Mouse (Mus musculus) thymus, postnatal 14 days (tissue): Measurements from ENCODE around the gene Helt.

Experiments
- DNase-seq: peaks from one replicate; pipeline ENCODE4 v3.0.0; 2021

The Helt gene

DNA sequence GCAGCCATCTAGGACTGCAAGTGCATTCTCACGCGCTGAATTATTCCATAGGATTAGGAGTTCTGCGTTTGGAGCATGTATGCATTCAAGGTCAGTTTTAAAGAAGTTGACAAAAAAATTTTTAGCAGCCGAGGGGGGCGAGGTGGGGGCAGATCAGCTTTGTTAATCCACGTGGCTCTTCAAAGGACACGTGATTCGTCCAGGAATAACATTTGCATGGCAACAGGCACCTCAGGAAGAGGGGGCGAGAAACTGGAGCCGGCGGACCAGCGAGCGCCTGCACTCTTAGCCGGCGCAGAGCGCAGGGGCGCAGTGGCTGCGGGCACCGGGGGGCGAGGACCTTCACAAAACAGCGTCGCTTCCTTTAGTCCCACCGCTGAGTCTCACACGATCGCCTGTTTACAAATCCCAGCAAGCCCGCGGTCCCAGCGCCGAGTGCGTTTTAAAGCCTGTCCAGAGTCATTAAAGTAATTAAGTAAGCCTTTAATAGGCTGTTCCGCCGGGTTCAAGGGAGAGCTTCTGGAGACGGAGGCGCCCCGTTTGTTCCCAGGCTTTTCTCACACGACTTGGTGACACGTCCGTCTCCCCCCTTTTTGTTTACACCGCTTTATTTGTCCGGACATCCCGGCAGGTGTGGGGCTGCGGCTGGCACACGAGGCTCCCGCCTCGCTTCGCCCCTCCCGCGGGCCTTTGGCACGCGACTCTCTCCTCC is at the start of gene Helt:
Gene Helt (minus strand): TSS at position 491 of the 712 bp plus-strand sequence.
- DNase-seq, result no peak

- DNase-seq, result no peak
Observed at GRCm38 (mm10) chr8:46342272-46342671, 47.8 kb upstream of the Helt start.

GRCm38 (mm10) chr8:46340381-46341273 is 46.2 kb upstream of the Helt start:
- no peak for DNase-seq

DNA sequence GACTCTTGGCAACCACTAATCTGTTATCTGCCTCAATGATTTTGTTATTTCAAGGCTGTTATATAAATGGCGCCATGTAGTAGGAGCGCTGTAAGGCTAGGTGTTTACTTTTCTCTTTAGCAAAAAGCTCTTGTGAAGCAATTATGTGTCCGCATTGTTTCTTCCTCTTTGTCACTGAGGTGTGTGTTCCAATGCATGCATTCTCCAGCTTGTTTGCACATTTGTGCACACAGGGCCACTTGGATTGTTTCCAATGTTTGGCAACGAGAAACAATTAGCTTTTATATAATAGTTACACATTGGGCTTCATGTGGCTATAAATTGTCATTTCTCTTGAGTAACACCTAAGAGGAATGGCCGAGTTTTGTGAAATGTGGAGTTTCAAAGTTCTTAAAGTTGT is 44.8 kb upstream of the Helt start:
- no peak for DNase-seq

DNA sequence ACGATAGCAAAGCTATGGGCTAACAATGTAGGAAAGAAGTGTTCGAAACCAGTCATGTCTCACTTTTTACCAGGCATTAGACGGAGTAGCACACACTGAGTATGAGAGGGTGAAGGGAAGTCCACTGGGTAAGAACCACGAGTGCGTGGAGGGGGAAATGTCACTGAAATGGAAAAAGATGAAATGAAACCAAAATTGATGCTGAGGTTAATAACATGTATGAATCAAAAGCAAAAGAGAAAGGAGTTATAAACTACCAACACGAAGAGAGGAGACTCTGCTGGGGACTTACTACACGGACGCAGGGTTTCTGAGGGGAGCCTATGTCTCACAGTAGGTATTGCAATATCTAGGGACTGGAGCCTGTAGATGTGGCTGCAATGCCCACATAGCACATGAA is 41.9 kb upstream of the Helt start:
- no peak for DNase-seq

DNA sequence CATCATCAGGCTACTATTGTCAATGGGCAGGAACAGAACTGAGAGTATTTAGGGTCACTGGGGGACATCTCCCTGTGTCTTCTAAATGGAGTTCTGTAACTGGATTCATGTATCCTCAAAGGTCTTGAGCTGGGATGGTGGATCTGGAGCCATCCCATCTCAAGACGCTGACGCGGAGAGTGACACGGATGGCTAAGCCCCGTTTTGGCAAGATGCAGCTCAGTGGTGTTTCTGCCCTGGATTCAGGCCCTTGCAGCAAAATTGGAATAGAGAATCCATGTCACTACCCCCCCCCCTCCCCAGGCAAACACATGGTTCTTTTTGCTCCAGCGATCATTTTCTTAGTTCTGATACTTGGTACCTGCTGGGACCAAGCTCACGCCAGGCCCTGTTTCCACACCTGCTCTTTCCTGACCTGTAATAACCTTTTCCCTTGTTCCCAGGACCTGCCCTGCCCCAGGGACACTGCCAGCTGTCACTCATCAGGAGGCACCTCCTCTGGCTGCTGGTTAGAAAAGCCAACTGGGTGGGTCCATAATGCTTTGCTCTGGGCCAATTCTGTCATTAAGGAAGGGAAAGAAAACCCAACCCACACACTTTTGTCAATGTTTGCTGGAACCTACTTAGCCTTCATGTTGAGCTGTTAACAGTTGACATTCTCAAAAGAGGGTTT is 38.1 kb upstream of the Helt start:
- no peak for DNase-seq

DNA sequence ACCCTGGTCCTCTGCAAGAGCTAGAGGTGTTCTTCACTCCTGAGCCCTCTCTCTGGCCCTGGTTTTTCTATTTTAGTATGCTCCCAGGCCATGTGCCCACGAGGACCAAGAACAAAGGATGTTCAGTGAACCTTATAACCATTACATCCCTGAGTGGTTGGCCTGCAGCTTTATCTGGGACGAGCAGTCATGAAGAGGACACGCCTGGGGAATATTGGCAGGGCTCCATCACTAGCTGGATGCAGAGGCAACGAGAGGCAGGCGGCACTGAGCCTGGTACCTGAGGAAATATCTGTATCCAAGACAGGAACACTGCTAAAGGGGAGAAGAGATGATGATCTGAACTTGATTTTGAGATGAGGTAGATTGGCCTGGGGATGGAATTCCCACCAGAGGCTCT is 37.3 kb upstream of the Helt start:
- DNase-seq, result no peak

- no peak for DNase-seq
Observed at GRCm38 (mm10) chr8:46329396-46329795, 34.9 kb upstream of the Helt start.

DNA sequence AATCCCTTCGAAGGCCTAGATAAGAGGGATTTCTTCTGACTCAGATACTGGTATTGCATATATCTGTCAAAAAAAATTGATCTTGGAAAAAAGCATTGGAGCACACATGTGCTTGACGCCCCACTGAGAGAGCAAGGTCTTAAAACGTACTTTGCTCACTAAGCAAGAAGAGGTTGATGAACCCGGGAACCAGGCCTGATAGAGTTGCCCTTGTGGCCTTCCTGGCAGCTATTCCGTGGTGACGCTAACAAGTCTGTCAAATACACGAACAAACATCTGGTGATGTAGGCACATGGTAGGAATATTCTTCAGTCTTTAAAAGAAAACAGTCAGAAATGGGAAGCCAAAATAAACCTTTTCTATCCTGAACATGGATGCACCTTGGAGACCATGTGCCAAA is 32.8 kb upstream of the Helt start:
- DNase-seq, result no peak

DNA sequence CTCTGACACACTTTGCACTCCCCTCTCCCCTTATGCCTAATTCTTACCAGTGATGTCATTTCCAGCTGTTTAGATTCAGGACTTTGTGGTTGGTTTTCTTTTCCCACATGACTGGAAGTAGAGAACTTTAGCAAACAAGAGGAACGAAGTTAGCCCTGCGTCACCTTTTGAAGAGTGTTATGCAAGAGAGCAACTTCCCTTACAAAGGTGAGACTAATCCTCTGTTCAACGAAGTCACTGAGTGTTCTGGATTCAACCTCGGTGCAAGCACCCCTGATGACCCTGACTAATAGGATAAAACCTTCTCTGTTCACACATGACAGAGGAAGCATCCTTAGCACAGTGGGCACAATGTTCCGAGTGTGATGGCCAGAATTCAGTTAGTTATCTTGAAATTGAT is 32.2 kb upstream of the Helt start:
- DNase-seq, result no peak

DNA sequence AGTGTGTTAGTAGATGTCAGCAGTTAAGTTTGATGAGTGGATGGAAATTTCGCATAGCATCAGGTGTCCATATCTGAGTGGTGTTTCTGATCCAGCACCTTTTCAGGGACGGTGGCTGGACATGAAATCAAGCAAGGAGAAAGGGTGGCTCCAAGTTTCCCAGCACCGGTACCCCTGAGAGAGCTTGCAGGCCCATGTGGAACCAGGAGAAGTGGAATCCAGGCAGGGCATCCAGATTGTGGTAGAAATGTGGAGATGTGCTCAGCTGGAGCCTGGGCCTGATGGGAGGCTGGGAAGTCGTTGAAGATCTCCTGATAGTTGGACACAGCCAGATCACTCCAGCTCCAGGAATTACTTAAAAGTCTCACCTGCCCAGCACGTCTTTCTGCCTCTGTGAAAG is 30.2 kb upstream of the Helt start:
- DNase-seq, result no peak

DNA sequence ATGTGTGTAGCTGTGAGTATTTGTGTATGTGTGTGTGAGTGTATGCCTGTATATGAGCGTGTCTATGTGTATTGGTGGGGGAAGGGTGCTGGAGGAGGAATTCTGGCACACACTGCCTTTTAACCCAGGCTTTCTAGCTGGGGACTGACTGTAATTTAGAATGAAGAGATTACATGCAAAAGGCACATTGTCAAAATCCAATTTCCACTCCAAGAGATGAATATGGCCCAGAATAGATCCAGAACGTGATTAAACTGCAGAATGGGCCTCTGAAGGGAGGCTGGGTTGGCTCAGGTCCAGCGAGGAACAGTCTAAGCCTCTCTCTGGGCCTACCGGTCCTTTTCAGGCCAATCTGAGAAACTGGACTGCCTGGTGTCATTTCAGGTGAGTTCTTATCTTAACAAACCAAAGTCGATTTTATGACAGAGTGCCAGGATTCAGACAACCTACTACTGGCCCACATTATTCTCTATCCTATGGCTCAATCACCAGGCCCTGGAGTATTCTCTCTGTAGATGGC is 29.3 kb upstream of the Helt start:
- DNase-seq, result no peak

GRCm38 (mm10) chr8:46322833-46323232 is 28.4 kb upstream of the Helt start:
- no peak for DNase-seq

GRCm38 (mm10) chr8:46322421-46322820 is 27.9 kb upstream of the Helt start:
- no peak for DNase-seq

DNA sequence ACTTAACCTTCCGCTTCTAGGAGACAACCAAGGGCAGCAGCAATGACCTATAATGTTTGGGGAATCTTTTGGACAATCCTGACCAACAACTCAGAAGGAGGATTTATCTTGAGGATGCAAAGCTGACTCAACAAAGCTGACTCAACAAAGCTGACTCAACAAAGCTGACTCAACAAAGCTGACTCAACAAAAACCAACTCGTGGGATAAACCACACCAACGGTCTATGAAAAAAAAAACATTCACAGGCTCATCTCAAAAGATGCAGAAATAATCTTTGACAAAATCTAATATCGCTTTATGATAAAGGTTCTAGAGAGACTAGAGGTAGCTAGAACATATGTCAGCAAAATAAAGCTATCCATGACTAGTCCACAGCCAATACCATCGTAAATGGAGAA is 24.3 kb upstream of the Helt start:
- no peak for DNase-seq

- DNase-seq, result no peak
Observed at GRCm38 (mm10) chr8:46317161-46317560, 22.7 kb upstream of the Helt start.

DNA sequence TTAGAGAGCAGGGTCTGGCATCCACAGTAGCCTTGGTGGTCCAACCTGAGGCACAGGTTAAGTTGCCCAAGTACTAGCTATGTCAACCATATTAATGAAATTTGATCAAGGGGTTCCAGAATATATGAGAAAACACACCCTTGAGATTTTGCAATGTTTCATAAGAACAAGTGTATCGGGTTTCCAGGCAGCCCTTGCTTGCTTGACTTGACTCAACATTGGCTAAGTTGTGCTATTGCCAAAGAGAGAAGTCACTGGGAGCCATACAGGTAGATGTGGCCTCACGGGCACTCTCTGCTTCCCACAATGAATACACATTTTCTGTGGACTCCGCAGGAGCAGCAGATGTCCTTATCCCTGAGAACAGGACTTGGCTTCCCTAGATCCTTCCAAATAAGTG is 19.3 kb upstream of the Helt start:
- DNase-seq, result no peak

GRCm38 (mm10) chr8:46311159-46311558 is 16.7 kb upstream of the Helt start:
- DNase-seq, result peak; percentile 76

DNA sequence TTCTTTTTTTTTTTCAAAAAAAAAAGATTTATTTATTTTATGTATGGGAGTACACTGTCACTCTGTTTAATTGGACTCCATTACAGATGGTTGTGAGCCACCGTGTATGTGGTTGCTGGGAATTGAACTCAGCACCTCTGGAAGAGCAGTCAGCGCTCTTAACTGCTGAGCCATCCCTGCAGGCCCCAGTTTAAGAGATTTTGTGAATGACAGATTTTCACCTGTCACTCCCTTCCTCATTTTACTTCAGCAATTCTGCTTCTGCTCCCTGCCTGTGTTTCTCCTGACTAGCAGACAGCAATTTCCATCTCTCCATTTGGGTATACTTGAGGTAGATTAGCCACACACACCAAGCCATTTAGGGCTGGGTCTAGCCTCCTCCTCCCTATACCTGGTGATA is 13.7 kb upstream of the Helt start:
- DNase-seq, result no peak

GRCm38 (mm10) chr8:46305733-46306349 is 11.4 kb upstream of the Helt start:
- DNase-seq, result peak; percentile 21

DNA sequence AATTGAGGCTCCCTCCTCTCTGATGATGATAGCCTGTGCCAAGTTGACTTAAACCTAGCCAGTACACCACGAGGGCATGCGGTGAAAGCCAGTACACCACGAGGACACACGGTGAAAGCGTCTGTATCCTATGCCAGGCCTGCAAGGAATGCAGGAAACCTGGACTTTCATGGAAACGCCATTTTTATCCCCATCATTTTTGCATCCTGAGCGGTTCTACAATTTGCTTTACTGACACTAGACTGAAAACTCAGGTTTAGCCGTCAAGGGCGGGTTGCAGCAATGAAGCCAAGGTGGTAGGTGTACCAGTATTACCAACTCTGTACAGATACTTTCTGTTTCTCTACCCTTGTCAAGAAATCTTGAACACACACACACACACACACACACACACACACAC is 7.7 kb upstream of the Helt start:
- no peak for DNase-seq

DNA sequence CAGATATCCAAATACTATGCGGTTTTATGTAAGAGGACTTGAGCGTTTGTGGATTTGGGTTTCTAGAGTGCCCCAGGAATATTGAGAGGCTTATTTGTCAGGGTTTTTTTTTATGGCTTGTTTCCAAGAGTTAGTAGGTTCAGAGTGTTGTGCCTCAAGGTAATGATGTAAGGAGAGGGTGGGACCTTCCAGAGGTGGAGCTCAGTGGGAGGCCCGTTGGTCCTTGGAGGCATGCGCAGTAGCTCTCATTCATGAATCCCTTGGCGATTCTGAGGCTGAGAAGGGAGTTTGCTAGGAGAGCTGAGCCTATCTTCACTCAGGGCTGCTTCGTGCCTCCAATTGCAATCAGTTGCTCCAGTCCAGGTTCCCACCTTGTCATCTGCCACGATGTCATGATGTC is 4.4 kb upstream of the Helt start:
- DNase-seq, result no peak

- no peak for DNase-seq
Observed at GRCm38 (mm10) chr8:46296551-46296950, 2.1 kb upstream of the Helt start.
